Mouse (Mus musculus) lung, adult 2 months (tissue): ENCODE data around the gene Sacm1l. TPM values are rescaled to one million over a fixed set of nuclear protein-coding genes. Genes with fewer than 3 reads are reported as not detected.

Experiments used
- DNase-seq: peaks from one replicate; pipeline ENCODE4 v3.0.0; 2022
- H3K4me1 ChIP-seq: fragments of 200-500 bp; 2 replicates; pipeline ENCODE4 v1.6.1; 2011; ENCODE audit warnings: low read length; ENCODE audit not compliant: control insufficient read depth, insufficient read depth
- H3K4me3 ChIP-seq: fragments of 200-500 bp; replicated peaks from 2 replicates; pipeline ENCODE3; 2011; ENCODE audit warnings: low read depth, mild to moderate bottlenecking, control low read depth, low read length; ENCODE audit errors: extremely low read depth
- CTCF ChIP-seq: fragments of 200-500 bp; IDR thresholded peaks from 2 replicates; pipeline ENCODE4 v1.5.1; 2011; ENCODE audit warnings: mild to moderate bottlenecking, low read length, control low read depth; ENCODE audit not compliant: insufficient read depth
- POLR2A ChIP-seq: fragments of 200-500 bp; IDR thresholded peaks from 2 replicates; pipeline ENCODE4 v1.6.1; 2011; ENCODE audit warnings: low read depth, mild to moderate bottlenecking, control low read depth, low read length, borderline replicate concordance; ENCODE audit errors: extremely low read depth
- WGBS: fragments of 180-500 bp; shearing (Covaris S2); methylation state at CpG from one replicate; pipeline ENCODE4 v1.1.7; 2018; 5-methylcytosine and 5-hydroxymethylcytosine counted together
- polyA plus RNA-seq: library from polyadenylated mRNA; depleted of rRNA; stranded (reverse); fragments of >200 nt; gene quantifications from 2 replicates; pipeline ENCODE4 v1.2.3, GENCODE M21; 2012; rRNA removed

Sacm1l gene
- polyA plus RNA-seq = 5.6 and 9.8 TPM in 2 replicates

GRCm38 (mm10) chr9:123529392-123530157 is at the start of gene Sacm1l:
Sacm1l (plus strand) TSS chr9:123529759.
- Histone ChIP-seq H3K4me1 (peaks cover 5% of the 10 kb centered on the region), H3K4me3 (peak within 1 kb of the TSS; percentile 87)
- TF ChIP-seq POLR2A (peak; percentile 80; the same call in 1 of the 2 replicates), CTCF (no peak)
- WGBS = under 1% methylated on average over 79 of the region's 79 CpGs
- DNase-seq = peak; percentile 95

- 66% methylated on average over 8 of the region's 8 CpGs for WGBS
- TF ChIP-seq POLR2A = no peak
- no peak for TF ChIP-seq CTCF
- DNase-seq = no peak
- Histone ChIP-seq H3K4me1 (peaks cover 33% of the 10 kb centered on the region), H3K4me3 (peak overlapping the region; percentile 83)
Measured at GRCm38 (mm10) chr9:123479876-123480252, 49.7 kb upstream of the Sacm1l start.

- DNase-seq = no peak
- TF ChIP-seq CTCF = no peak
- TF ChIP-seq POLR2A = no peak
- Histone ChIP-seq H3K4me3 (peak overlapping the region; percentile 83), H3K4me1 (peaks cover 33% of the 10 kb centered on the region)
- 45% methylated on average over 18 of the region's 18 CpGs for WGBS
Measured at GRCm38 (mm10) chr9:123480253-123480921, 49.2 kb upstream of the Sacm1l start.

GRCm38 (mm10) chr9:123481136-123481535 is 48.4 kb upstream of the Sacm1l start:
- 27% methylated on average over 7 of the region's 7 CpGs for WGBS
- no peak for DNase-seq
- H3K4me1 ChIP-seq = peaks cover 34% of the 10 kb centered on the region
- TF ChIP-seq CTCF (no peak), POLR2A (no peak)
- peak overlapping the region; percentile 36 for H3K4me3 ChIP-seq

GRCm38 (mm10) chr9:123483598-123483997 is 46.0 kb upstream of the Sacm1l start:
- WGBS = 53% methylated on average over 1 of the region's 1 CpGs
- Histone ChIP-seq H3K4me3 (no peak overlapping the region), H3K4me1 (peaks cover 38% of the 10 kb centered on the region)
- TF ChIP-seq CTCF (no peak), POLR2A (no peak)
- no peak for DNase-seq

- 88% methylated on average over 3 of the region's 3 CpGs for WGBS
Measured at GRCm38 (mm10) chr9:123484830-123485229, 44.7 kb upstream of the Sacm1l start.

GRCm38 (mm10) chr9:123485561-123485960 is 44.0 kb upstream of the Sacm1l start:
- TF ChIP-seq CTCF = no peak
- TF ChIP-seq POLR2A = no peak
- no peak for DNase-seq
- Histone ChIP-seq H3K4me3 (no peak overlapping the region), H3K4me1 (peaks cover 33% of the 10 kb centered on the region)
- WGBS = 76% methylated on average over 4 of the region's 4 CpGs

More at GRCm38 (mm10) chr9:123484830-123485229, 44.7 kb upstream of the Sacm1l start:
- Histone ChIP-seq H3K4me3 (no peak overlapping the region), H3K4me1 (peaks cover 34% of the 10 kb centered on the region)
- no peak for DNase-seq
- TF ChIP-seq POLR2A = no peak
- TF ChIP-seq CTCF = no peak

GRCm38 (mm10) chr9:123486635-123487034 is 42.9 kb upstream of the Sacm1l start:
- no peak for DNase-seq
- WGBS = 55% methylated on average over 3 of the region's 3 CpGs
- TF ChIP-seq POLR2A = no peak
- no peak for TF ChIP-seq CTCF
- Histone ChIP-seq H3K4me3 (no peak overlapping the region), H3K4me1 (peaks cover 28% of the 10 kb centered on the region)

GRCm38 (mm10) chr9:123489073-123489472 is 40.5 kb upstream of the Sacm1l start:
- Histone ChIP-seq H3K4me3 (no peak overlapping the region), H3K4me1 (peaks cover 19% of the 10 kb centered on the region)
- TF ChIP-seq POLR2A = no peak
- TF ChIP-seq CTCF = no peak
- WGBS = 26% methylated on average over 2 of the region's 2 CpGs
- DNase-seq = no peak

GRCm38 (mm10) chr9:123489727-123490343 is 39.7 kb upstream of the Sacm1l start:
- Histone ChIP-seq H3K4me1 (peaks cover 19% of the 10 kb centered on the region), H3K4me3 (no peak overlapping the region)
- no peak for DNase-seq
- TF ChIP-seq CTCF (no peak), POLR2A (no peak)
- 48% methylated on average over 9 of the region's 9 CpGs for WGBS
